Mouse (Mus musculus): ENCODE measurements around the gene Tgfb2.

GRCm38 (mm10) chr1:186630971-186631370 lies 74.8 kb downstream of the Tgfb2 start:
- no peak for TF ChIP-seq CTCF (IDR thresholded peaks at IDR 0.05; ENCODE audit: borderline replicate concordance, extremely low read depth, insufficient read depth, insufficient read length)
- TF ChIP-seq POLR2A (IDR thresholded peaks at IDR 0.05; ENCODE audit: borderline replicate concordance, extremely low read depth, insufficient read depth, insufficient read length, poor library complexity, severe bottlenecking) = no peak
